Mouse (Mus musculus) limb, embryonic 10.5 days (tissue): ENCODE measurements around the gene Svep1. TPM values are rescaled to one million over a fixed set of nuclear protein-coding genes. Genes with fewer than 3 reads are reported as not detected.

Experiments
- polyA plus RNA-seq: library from polyadenylated mRNA; unstranded; fragments of >200 nt; fragmentation: Nextera tagmentation; extraction: Ambion mirVana; gene quantifications from 2 replicates; pipeline ENCODE4 v1.2.1, GENCODE M21; 2016

Gene Svep1
- polyA plus RNA-seq, 1 experiment from 2014 or later = 2.3 TPM

Other genes starting within 250 kb of the Svep1 start
- not detected in 2 replicates for gene Txndc8, start 197.7 kb downstream of the Svep1 start, polyA plus RNA-seq
- 0.26 TPM in 1 of 2 replicates, not detected in the other for gene Musk, start 79.1 kb upstream of the Svep1 start, polyA plus RNA-seq